Mouse (Mus musculus) liver, embryonic 14.5 days (tissue): ENCODE measurements around the gene Slc35b3.

ENCODE experiments used
- CTCF ChIP-seq: IDR thresholded peaks from 2 replicates; pipeline ENCODE4 v1.5.1; 2016; ENCODE audit warnings: antibody characterized with exemption, low read depth, control low read depth
- EP300 ChIP-seq: IDR thresholded peaks from 2 replicates; pipeline ENCODE4 v1.6.1; 2016; ENCODE audit warnings: antibody characterized with exemption, low read depth

GRCm38 (mm10) chr13:38921306-38921705 is 39.4 kb downstream of the Slc35b3 start:
- TF ChIP-seq CTCF = no peak
- TF ChIP-seq EP300 = no peak
